Mouse (Mus musculus): ENCODE measurements around the gene Atxn2.

DNA sequence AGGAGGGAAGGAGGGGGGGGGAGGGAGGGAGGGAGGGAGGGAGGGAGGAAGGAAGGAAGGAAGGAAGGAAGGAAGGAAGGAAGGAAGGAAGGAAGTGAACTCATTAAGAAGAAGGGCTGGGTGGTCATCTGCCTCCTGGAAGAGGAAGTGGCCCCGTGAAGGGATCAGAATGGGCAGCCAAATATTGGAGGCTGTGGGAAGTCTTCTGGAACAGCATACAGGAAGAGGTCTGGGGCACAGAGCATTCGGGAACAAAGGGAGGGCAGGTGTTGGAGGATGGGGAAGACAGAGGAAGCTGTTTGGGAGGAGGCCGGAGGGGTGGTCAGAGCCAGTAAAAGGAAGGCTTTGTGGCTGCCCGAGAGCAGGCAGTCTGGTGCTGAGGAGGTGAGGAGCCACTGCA lies 134.2 kb downstream of the Atxn2 start:
- TF ChIP-seq CTCF (IDR thresholded peaks at IDR 0.05) (no peak), EP300 (IDR thresholded peaks at IDR 0.05) (no peak)
